In genomic region chr6:113934692-113935091, GRCm38 (mm10) we compare ENCODE assay signal across 9 mouse cellular contexts.
A peak's percentile ranks its signal among the peaks of the same experiment; 100 is the strongest.
DNase-seq lines count a peak whose midpoint lies in the region; ATAC-seq lines count a peak whose summit lies in the region.
"Had no signal": no experiment of that assay in that cellular context is flagged by ENCODE, and none has a peak within 500 bp of the region (broad histone marks: within the 10 kb centered on the region; RNA-seq: fewer than 3 reads in every experiment).

No protein-coding gene starts in this region.

- H3K4me2 ChIP-seq in lung, embryonic 16.5 days (ENCODE audit: low read depth, low read length), result no peak overlapping the region

- DNase-seq in adrenal gland, postnatal 10 days, result peak; percentile 20
- no peak for DNase-seq in adrenal gland, adult 18-20 months (ENCODE audit: low spot score in 2 of 2)
- peak; percentile 78 for DNase-seq in 3134 (ENCODE audit: extremely low read depth, insufficient read length, low spot score)
- peak; percentile 87 for DNase-seq in layer of hippocampus, adult 11-12 months (ENCODE audit: low spot score)
- DNase-seq in kidney, postnatal 4 days, result no peak
- DNase-seq in B cell, adult 2 months, result no peak

- H3K9ac ChIP-seq in lung, embryonic 16.5 days (ENCODE audit: low read length), result no peak overlapping the region

- ATAC-seq in lung, embryonic 16.5 days (ENCODE audit: low read depth), result peak; percentile 70
- no peak for ATAC-seq in CD4-positive, CD25-positive, alpha-beta regulatory T cell, adult 4 months

- no peaks in the 10 kb centered on the region for H3K9me3 ChIP-seq in lung, embryonic 16.5 days (ENCODE audit: control insufficient read depth, low read length)

- H3K4me1 ChIP-seq in lung, embryonic 16.5 days (replicated peaks; ENCODE audit: control insufficient read depth, insufficient read depth, low read length), result peaks cover 3% of the 10 kb centered on the region; the same call in 1 of the 2 replicates

- no peak overlapping the region for H3K27ac ChIP-seq in lung, embryonic 16.5 days (ENCODE audit: low read length)

- 53% methylated on average over 8 of the region's 8 CpGs for WGBS in lung, embryonic 16.5 days

- H3K4me3 ChIP-seq in lung, embryonic 16.5 days (ENCODE audit: low read length), result no peak overlapping the region
- H3K4me3 ChIP-seq: myocyte had no signal

- no peaks in the 10 kb centered on the region for H3K27me3 ChIP-seq in lung, embryonic 16.5 days (ENCODE audit: control insufficient read depth, insufficient read depth, low read depth, low read length)

- H3K36me3 ChIP-seq in lung, embryonic 16.5 days (ENCODE audit: control insufficient read depth, insufficient read depth, low read length), result no peaks in the 10 kb centered on the region

Comparison
In these comparisons a context has a peak if more than half of its experiments do, and no peak if none do; other contexts are left out.
1. DNase-seq: peak in adrenal gland, postnatal 10 days (single experiment), 3134 (single experiment) and layer of hippocampus, adult 11-12 months (single experiment); none in adrenal gland, adult 18-20 months (0 of 2), kidney, postnatal 4 days (0 of 2) and B cell, adult 2 months (0 of 2).